Mouse (Mus musculus): ENCODE data around the gene Lce1g.

Lce1g gene

DNA sequence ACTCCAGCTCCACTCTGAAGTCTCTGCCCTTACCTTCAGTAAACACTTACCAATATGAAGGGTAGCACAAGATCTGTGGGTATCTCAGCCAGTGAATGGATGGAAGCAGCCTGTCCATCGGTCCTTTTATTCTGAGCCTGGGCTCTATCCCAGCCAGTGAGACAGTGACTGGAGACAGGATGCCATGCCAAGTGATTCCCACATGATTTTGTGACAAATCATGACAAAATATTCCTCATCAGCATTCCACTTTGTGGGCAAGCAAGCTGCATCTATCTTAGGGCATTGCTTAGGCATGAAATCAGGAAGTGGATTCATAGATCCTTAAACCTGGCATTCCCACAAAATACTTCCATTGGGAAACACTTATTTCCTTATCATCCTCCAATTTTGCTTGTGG, at the start of gene Lce1g:
Gene Lce1g, minus strand, starts transcription at position 101 of the 400 bp plus-strand sequence.
- DNase-seq (ENCODE audit: low spot score in 2 of 2) = no peak

DNA sequence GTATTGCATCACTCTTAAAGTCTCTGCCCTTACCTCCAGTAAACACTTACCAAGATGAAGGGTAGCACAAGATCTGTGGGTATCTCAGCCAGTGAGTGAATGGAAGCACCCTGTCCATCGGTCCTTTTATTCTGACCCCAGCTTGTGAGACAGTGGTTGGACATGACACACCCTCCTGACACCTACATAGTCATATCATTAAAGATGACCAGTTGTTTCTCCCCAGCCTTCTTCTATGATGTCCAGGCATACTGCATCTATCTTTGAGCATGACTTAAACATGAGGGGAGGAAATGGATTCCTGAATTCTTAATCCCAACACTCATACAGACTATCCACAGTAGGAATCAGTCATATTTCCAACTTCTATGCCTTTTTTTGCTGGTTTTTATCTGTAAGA, 38.3 kb upstream of the Lce1g start, which contains the start of gene Lce1j:
Gene Lce1j, minus strand, starts transcription at position 101 of the 400 bp plus-strand sequence.
- no peak for DNase-seq (ENCODE audit: low spot score in 2 of 2)

DNA sequence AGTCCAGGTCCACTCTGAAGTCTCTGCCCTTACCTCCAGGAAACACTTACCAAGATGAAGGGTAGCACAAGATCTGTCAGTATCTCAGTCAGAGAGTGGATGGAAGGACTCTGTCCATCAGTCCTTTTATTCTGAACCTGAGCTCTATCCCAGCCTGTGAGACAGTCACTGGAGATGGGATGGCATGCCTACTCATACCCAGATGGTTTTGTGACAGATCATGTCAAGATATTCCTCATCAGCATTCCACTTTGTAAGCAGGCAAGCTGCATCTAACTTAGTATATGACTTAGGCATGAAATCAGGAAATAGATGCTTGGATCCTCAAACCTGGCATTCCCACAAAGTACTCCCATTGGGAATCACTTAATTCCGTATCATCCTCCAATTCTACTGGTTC, 26.7 kb upstream of the Lce1g start, which contains the start of gene Lce1i:
Gene Lce1i, minus strand, starts transcription at position 101 of the 400 bp plus-strand sequence.
- no peak for DNase-seq (ENCODE audit: low spot score in 2 of 2)

DNA sequence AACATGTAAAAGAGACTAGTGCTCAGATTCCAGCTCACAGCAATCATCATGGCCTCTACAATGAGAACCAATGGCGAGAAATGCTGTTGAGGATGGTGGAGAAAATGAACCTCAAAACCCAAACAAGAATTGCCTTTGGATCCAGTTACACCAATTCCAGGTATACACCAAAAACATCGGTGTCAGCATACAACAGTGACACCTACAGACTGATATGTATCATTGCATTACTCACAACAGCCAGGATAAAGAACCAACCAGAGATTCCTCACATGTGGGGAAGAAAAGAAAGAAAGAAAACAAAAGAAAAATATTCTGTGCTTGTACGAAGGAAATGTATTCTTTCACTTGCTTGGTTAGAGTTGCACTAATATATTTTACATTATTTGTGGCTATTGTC, 19.4 kb upstream of the Lce1g start:
- DNase-seq (ENCODE audit: low spot score in 2 of 2) = no peak

DNA sequence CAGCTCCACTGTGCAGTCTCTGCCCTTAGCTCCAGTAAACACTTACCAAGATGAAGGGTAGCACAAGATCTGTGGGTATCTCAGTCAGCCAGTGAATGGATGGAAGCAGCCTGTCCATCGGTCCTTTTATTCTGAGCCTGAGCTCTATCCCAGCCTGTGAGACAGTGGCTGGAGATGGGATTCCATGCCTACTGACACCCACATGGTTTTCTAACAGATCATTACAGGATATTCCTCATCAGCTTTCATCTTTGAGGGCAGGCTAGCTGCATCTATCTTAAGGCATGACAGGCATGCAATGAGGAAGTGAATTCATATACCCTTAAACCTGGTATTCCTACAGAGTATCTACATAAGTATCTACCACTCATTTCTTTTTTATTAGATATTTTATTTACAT, 12.8 kb upstream of the Lce1g start, which contains the start of gene Lce1h:
Gene Lce1h, minus strand, starts transcription at position 101 of the 400 bp plus-strand sequence.
- no peak for DNase-seq (ENCODE audit: low spot score in 2 of 2)

DNA sequence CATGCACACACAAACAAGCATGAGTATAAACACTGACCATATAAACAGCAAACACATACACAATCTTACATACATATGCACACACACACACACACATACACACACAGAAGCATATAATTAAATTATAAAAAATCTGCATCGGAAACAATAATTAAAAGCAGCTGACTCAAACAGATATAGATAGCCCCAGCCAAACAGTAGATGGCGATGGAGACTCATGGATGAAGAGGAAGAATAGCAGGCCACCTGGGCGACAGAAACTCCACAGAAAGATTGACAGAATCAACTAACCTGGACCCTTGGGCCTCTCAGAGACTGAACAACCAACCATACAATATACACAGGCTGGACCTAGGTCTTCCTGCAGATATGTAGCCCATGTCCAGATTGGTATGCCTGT, 1.1 kb upstream of the Lce1g start:
- no peak for DNase-seq (ENCODE audit: low spot score in 2 of 2)

DNA sequence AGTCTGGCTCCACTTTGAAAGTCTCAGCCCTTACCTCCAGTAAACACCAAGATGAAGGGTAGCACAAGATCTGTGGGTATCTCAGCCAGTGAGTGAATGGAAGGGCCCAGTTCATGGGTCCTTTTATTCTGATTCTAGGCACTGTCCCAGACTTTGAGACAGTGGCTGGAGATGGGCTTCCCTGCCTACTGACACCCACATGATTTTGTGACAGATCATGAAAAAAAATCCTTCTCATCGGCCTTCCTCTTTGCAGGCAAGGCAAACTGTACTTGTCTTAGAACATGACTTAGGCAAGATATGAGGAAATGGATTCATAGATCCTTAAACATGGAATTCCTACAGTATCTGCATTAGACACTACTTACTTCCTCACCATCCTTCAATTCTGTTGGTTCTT, 13.1 kb downstream of the Lce1g start, which contains the start of gene Gm38119:
Gene Gm38119, minus strand, starts transcription at position 101 of the 400 bp plus-strand sequence.
- no peak for DNase-seq (ENCODE audit: low spot score in 2 of 2)

DNA sequence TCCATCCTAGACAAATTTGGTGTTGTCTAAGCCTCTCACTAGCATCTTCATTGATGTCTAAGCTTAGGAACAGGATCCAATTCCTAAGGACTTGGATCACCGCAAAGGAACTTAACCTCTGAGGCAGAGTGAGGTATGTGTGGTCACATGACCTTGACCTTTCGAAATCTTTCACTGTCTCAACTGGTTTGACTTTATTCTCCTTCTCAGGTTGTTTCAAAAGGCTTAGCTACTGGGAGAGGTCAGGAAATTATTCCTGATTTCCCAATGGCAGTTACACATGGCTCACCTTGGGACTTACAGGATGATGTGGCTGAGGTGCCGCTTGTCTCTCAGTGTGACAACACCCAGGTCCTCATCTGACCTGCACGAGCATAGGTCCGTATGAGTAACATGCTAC, 29.5 kb downstream of the Lce1g start:
- no peak for DNase-seq (ENCODE audit: low spot score in 2 of 2)

DNA sequence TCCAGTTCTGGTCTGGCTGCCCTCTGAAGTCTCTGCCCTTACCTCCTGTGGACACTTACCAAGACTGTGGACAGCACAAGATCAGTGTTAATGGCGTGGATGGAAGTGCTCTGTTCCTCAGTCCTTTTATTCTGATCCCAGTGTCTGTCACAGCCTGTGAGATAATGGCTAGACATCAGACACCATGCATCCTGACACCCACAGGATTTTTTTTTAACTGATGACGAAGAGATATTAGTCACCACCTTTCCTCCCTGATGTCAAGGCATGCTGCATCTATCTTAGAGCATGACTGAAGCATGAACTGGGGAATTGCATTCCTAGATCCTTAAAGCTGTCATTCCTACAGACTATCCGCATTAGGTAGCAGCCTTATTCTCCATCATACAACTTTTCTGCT, 31.9 kb downstream of the Lce1g start, which contains the start of gene Lce1f:
Gene Lce1f, minus strand, starts transcription at position 101 of the 400 bp plus-strand sequence.
- no peak for DNase-seq (ENCODE audit: low spot score in 2 of 2)

DNA sequence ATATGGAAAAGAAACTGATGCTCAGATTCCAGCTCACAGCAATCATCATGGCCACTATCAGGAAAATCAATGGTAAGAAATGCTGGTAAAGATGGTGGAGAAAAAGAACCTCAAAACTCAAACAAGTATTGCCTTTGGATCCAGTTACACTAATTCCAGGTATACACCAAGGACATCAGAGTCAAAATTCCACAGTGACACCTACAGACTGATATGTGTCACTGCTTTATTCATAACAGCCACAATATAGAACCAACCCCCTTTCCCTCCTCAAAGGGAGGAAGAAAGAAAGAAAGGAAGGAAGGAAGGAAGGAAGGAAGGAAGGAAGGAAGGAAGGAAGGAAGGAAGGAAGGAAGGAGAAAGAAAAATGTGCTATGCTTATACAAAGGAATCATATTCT, 37.0 kb downstream of the Lce1g start:
- no peak for DNase-seq (ENCODE audit: low spot score in 2 of 2)

DNA sequence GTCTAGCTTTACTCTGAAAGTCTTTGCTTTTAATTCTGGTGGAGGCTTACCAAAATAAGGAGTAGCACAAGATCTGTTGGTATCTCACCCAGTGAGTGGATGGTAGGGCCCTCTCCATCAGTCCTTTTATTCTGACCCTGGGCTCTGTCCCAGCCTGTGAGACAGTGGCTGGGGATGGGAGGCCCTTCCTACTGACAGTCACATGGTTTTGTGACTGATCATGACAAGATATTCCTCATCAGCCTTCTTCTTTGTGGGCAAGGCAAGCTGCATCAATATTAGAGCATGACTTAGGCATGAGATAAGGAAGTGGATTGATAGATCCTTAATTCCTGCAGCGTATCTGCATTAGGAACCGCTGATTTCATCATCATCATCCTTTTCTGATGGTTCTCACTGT, 43.2 kb downstream of the Lce1g start, which contains the start of gene Lce1e:
Gene Lce1e, minus strand, starts transcription at position 101 of the 400 bp plus-strand sequence.
- no peak for DNase-seq (ENCODE audit: low spot score in 2 of 2)

All from heart, adult 9 months (tissue).